Mouse (Mus musculus) urinary bladder, adult 18-20 months (tissue): ENCODE results near the gene Fam72a.

Experiments used
- DNase-seq, 2 experiments: peaks; one replicate each; pipeline ENCODE4 v3.0.0; 2022; ENCODE audit warnings: low spot score in 2 of 2, mixed read lengths in 2 of 2

Fam72a gene

GRCm38 (mm10) chr1:131578943-131579680 lies 51.4 kb downstream of the Fam72a start:
- no peak for DNase-seq

DNA sequence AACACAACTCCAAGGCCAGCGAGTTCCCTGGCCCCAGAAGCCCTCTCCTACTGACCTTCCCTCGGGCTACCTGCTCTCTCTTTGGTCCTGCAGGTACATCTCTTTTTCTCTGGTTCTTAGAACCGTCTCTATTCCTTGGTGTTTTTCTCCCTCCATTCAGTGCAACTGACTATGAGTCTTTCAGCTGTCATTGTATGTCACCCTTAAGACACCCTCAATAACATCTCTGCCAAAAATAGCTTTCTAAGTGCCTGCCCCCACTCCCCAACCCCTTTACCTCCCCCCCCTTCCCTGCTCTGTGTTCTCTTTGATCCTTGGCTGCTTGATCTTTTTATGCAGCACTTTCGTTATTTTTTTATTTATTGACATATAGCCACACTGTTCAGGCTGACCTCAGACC lies 52.7 kb downstream of the Fam72a start:
- DNase-seq: no peak

- DNase-seq: no peak
Observed at GRCm38 (mm10) chr1:131583598-131583997, 55.9 kb downstream of the Fam72a start.

DNA sequence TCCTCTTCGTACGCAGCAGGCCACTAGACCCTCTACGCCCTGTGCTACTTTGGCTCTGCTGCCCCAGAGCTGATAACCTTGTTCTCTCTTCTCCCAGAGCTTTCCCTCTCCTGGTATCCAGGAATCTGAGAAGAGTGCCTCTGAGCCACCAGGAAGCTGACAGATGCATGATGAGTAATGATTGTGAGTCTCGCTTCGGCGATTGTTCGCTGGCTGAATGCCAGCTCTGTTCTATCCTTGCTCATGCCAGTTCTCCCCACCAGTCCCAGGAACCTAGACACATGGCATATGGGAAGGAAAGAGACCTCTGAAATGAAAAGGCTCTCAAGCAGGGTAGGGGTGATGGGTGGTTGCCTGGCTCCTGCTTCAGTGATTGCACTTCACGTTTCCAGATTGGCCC lies 59.1 kb downstream of the Fam72a start:
- DNase-seq: no peak
